Mouse (Mus musculus) embryonic facial prominence, embryonic 11.5 days (tissue): ENCODE measurements around the gene Nrxn1. TPM values are rescaled to one million over a fixed set of nuclear protein-coding genes. Genes with fewer than 3 reads are reported as not detected.

Experiments
- ATAC-seq: fragments of 200-750 bp; cut with Nextera tagmentation; replicated peaks from 2 replicates; pipeline ENCODE4 v1.8.0; 2017; ENCODE audit warnings: low read depth; ENCODE audit not compliant: insufficient number of reproducible peaks, low FRiP score, low TSS enrichment
- DNase-seq: peaks from one replicate; pipeline ENCODE4 v3.0.0-alpha.2; 2015; ENCODE audit warnings: low spot score
- H3K27ac ChIP-seq: fragments of 300-500 bp; sonication (generic); replicated peaks from 2 replicates; pipeline ENCODE4 v1.5.1; 2014; ENCODE audit warnings: mild to moderate bottlenecking, low read depth, low read length, control low read depth
- H3K27me3 ChIP-seq: fragments of 300-500 bp; sonication (generic); 2 replicates; pipeline ENCODE4 v1.6.1; 2014; ENCODE audit warnings: mild to moderate bottlenecking, low read length, moderate library complexity, mixed read lengths; ENCODE audit not compliant: control insufficient read depth, insufficient read depth
- H3K36me3 ChIP-seq: fragments of 300-500 bp; sonication (generic); replicated peaks from 2 replicates; pipeline ENCODE4 v1.6.1; 2014; ENCODE audit warnings: low read depth, mild to moderate bottlenecking, low read length, moderate library complexity, mixed read lengths; ENCODE audit not compliant: control insufficient read depth, insufficient read depth
- H3K4me1 ChIP-seq: fragments of 300-500 bp; sonication (generic); 2 replicates; pipeline ENCODE4 v1.6.1; 2014; ENCODE audit warnings: low read length, mixed read lengths; ENCODE audit not compliant: control insufficient read depth, insufficient read depth
- H3K4me2 ChIP-seq: fragments of 300-500 bp; sonication (generic); 2 replicates; pipeline ENCODE4 v1.6.1; 2014; ENCODE audit warnings: low read depth, mild to moderate bottlenecking, control low read depth, low read length, moderate library complexity
- H3K4me3 ChIP-seq: fragments of 300-500 bp; sonication (generic); 2 replicates; pipeline ENCODE4 v1.5.1; 2014; ENCODE audit warnings: low read depth, low read length, control low read depth
- H3K9ac ChIP-seq: fragments of 300-500 bp; sonication (generic); replicated peaks from 2 replicates; pipeline ENCODE4 v1.6.1; 2014; ENCODE audit warnings: mild to moderate bottlenecking, control low read depth, low read length
- H3K9me3 ChIP-seq: fragments of 300-500 bp; sonication (generic); replicated peaks from 2 replicates; pipeline ENCODE4 v1.6.1; 2016; ENCODE audit warnings: mild to moderate bottlenecking, low read length, inconsistent platforms, mixed read lengths; ENCODE audit not compliant: control insufficient read depth
- WGBS: fragments of 180-500 bp; shearing (Covaris S2); extraction: QIAGEN DNeasy Blood & Tissue Kit; methylation state at CpG from one replicate; pipeline ENCODE4 v1.1.7; 2014; 5-methylcytosine and 5-hydroxymethylcytosine counted together
- polyA plus RNA-seq: library from polyadenylated mRNA; unstranded; fragments of >200 nt; fragmentation: Nextera tagmentation; extraction: Ambion mirVana; gene quantifications from 2 replicates; pipeline ENCODE4 v1.2.1, GENCODE M21; 2014

Gene Nrxn1
- polyA plus RNA-seq, 1 experiment from 2014 or later, result 4.6 TPM

DNA sequence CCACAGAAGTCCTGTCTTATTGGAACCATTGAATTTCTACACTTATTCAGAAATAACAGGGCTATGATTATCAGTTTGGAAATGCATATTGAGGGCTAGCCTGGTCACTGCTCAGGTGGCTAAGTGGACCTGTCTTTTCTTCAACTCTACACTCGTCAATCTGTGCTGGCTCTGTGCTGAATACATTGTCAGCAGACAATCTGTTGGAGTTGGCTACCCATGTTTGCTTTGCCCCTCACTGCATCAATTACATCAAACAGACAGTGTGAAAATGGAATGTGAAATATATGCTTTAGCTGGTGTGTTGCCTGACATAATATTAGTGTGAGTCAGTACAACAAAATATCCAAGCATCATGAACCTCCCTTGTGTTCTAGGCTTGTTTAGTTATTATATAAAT lies 438.4 kb downstream of the Nrxn1 start:
- H3K4me1 ChIP-seq, result no peaks in the 10 kb centered on the region
- WGBS, result 76% methylated on average over 1 of the region's 1 CpGs
- H3K27ac ChIP-seq, result no peak overlapping the region
- H3K4me2 ChIP-seq, result no peak overlapping the region
- H3K4me3 ChIP-seq, result no peak overlapping the region
- no peaks in the 10 kb centered on the region for H3K36me3 ChIP-seq
- no peaks in the 10 kb centered on the region for H3K27me3 ChIP-seq
- DNase-seq (no peak), ATAC-seq (no peak)
- no peak overlapping the region for H3K9ac ChIP-seq
- H3K9me3 ChIP-seq, result no peaks in the 10 kb centered on the region

DNA sequence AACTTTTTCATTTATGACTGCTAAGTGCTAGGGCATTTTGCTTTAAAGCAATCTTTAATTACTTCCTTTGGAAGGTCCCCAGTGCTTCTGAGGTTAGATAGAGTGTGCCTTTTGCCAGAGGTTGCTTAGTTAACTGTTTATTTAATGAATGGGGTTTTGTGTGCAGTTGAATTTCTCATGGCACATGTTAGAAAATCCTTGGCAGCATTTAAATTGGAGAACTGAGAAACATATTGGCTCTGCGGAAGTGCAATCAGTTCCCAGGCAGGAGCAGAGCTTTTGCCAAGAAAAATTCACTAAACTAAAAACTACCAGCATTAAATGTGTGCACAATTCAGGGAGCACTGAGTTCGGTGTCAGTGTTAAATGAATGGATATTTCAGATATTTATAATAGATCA lies 439.5 kb downstream of the Nrxn1 start:
- Histone ChIP-seq H3K4me3 (no peak overlapping the region), H3K36me3 (no peaks in the 10 kb centered on the region), H3K27me3 (no peaks in the 10 kb centered on the region), H3K9me3 (no peaks in the 10 kb centered on the region), H3K4me1 (no peaks in the 10 kb centered on the region), H3K27ac (no peak overlapping the region), H3K4me2 (no peak overlapping the region), H3K9ac (no peak overlapping the region)
- ATAC-seq, result no peak
- 63% methylated on average over 2 of the region's 2 CpGs for WGBS
- peak; percentile 5 for DNase-seq

DNA sequence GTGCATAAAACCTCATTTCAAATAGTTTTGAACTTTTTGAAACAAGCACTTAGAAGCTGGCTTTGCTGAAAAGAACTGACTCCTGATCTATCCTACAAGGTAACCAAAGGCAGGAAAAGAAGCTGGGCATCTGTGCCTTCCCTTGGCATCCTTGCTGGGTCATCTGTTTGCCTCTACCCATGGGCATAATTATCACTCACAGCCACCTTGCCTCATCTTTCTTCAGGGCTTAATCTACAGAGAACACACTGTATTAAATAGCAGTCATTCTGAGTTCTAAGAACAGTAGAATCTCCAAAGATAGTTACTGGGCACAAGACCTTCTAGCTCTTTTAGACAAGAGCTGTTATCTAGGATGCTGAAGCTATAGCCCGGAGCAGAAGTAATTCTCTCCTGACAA lies 442.6 kb downstream of the Nrxn1 start:
- Histone ChIP-seq H3K4me3 (no peak overlapping the region), H3K4me1 (no peaks in the 10 kb centered on the region), H3K36me3 (no peaks in the 10 kb centered on the region), H3K27me3 (no peaks in the 10 kb centered on the region), H3K9me3 (no peaks in the 10 kb centered on the region), H3K4me2 (no peak overlapping the region), H3K9ac (no peak overlapping the region), H3K27ac (no peak overlapping the region)
- no peak for DNase-seq
- no peak for ATAC-seq
- WGBS, result 78% methylated on average over 1 of the region's 1 CpGs

DNA sequence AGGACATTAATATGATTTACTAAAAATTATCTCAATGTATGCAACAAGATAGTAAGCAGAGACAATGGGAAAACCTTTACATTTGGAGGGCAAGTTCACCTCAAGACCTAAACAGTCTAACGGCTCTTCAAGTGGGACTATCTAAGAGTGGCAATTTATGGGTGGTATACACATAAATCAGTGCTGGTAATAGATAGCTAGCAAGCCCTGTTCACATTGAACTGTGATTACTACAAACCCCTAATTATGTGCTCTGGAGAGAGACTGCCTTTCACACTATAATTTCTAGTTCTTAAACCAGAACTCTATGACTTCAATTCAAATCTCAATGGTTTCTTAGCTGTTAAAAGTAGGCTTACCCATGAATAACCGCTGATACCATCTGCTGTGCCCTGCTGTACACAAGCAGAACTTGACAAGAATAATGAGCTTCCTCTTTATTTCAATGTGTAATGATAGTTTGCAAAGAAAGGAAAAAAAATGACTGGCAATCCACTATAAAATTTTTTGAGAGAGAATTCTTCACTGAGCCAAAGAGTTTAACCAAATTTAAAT lies 453.8 kb downstream of the Nrxn1 start:
- WGBS, result 89% methylated on average over 2 of the region's 2 CpGs
- no peak overlapping the region for H3K9ac ChIP-seq
- DNase-seq, result no peak
- no peak overlapping the region for H3K4me3 ChIP-seq
- no peak overlapping the region for H3K4me2 ChIP-seq
- no peak overlapping the region for H3K27ac ChIP-seq
- no peak for ATAC-seq
- H3K36me3 ChIP-seq, result no peaks in the 10 kb centered on the region
- H3K27me3 ChIP-seq, result no peaks in the 10 kb centered on the region
- no peaks in the 10 kb centered on the region for H3K4me1 ChIP-seq
- H3K9me3 ChIP-seq, result no peaks in the 10 kb centered on the region

DNA sequence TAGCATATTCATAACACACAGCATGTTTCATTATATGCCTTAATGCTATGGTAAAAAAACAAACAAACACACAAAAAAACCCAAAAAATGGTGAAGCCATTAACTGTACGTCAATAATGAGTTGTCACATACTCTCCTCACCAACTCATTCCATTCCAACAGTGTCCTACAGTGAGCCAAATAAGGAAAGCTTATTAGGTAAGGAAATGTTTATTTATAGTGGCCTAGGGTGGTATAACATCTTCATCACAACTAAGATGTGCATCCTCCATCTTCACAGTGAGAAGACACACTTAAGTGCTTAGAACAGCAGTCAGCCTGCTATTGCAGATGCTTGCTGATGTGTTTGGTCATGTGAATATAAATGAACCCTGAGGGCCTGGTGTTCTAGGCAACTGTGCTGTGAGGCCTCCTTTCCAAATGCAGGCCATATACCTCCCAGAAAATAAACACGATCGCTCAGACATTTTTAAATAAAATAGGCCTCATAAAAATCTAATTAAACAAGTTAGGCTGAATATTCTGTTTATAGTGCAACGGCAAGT lies 454.6 kb downstream of the Nrxn1 start:
- no peaks in the 10 kb centered on the region for H3K4me1 ChIP-seq
- WGBS, result 87% methylated on average over 4 of the region's 4 CpGs
- H3K9ac ChIP-seq, result no peak overlapping the region
- H3K4me3 ChIP-seq, result no peak overlapping the region
- H3K27ac ChIP-seq, result no peak overlapping the region
- ATAC-seq (no peak), DNase-seq (no peak)
- H3K36me3 ChIP-seq, result no peaks in the 10 kb centered on the region
- no peak overlapping the region for H3K4me2 ChIP-seq
- no peaks in the 10 kb centered on the region for H3K27me3 ChIP-seq
- no peaks in the 10 kb centered on the region for H3K9me3 ChIP-seq

DNA sequence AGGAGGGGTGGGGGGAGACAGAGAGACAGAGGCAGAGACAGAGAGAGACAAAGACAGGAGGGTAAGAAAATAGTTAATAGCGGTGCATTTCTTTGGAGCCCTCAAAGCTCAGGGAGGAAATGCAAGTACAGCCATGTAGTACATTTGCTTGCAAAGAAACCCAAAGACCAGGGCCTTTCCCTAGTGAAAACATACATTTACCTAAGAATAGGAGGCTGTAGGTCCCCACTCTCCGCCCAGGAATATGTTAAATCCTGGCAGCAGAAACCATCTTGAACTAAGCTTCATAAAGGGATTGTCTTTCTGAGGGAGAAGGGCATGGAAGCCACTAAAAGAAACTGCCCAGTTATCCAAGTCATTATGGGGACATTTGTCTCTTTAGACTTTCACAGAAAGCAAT lies 461.5 kb downstream of the Nrxn1 start:
- H3K27ac ChIP-seq, result no peak overlapping the region
- no peak overlapping the region for H3K4me3 ChIP-seq
- no peaks in the 10 kb centered on the region for H3K36me3 ChIP-seq
- ATAC-seq, result no peak
- H3K9me3 ChIP-seq, result no peaks in the 10 kb centered on the region
- DNase-seq, result no peak
- 39% methylated on average over 2 of the region's 2 CpGs for WGBS
- H3K27me3 ChIP-seq, result no peaks in the 10 kb centered on the region
- no peaks in the 10 kb centered on the region for H3K4me1 ChIP-seq
- H3K4me2 ChIP-seq, result no peak overlapping the region
- H3K9ac ChIP-seq, result no peak overlapping the region

DNA sequence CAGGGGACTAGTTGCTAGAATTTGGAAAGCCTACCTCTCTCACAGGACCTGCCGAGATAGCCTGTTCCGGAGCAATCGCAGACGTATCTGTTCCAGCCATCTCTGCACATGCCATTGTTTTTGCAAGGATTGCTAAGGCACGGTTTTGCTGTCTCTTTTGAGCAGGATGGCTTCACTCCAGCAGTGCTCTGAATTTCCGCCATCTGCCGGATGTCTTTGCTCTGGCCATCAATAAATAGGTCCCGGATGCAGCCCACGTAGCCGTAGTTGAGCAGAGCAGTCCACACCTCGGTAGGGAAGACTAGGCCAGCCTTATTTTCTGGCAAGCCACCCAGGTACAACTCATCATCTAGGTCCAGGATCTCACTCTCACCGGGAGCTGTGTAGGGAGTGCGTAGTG lies 463.0 kb downstream of the Nrxn1 start:
- Histone ChIP-seq H3K9me3 (no peaks in the 10 kb centered on the region), H3K27me3 (no peaks in the 10 kb centered on the region), H3K4me3 (no peak overlapping the region), H3K9ac (no peak overlapping the region), H3K4me2 (no peak overlapping the region), H3K4me1 (no peaks in the 10 kb centered on the region), H3K27ac (no peak overlapping the region), H3K36me3 (no peaks in the 10 kb centered on the region)
- no peak for DNase-seq
- no peak for ATAC-seq
- 77% methylated on average over 13 of the region's 13 CpGs for WGBS

DNA sequence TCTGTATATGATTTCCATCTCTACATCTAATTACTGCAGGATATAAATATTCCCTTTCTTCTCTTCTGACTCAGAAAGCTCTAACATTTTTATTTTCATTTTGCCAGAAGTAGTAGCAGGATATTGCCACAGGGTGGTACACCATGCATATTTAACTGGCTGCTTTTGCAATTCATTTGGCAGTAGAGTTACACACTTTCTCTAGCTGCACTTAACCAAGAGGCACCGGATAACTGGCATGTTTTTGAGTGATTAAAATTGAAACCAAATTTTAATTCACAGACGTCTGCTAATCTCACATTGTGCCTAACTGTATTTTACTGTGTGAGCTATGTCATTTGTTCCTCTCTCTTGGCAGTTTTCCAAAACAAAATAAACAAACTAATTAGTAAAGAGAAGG lies 464.4 kb downstream of the Nrxn1 start:
- no peak overlapping the region for H3K4me3 ChIP-seq
- no peaks in the 10 kb centered on the region for H3K9me3 ChIP-seq
- ATAC-seq, result no peak
- no peak overlapping the region for H3K9ac ChIP-seq
- no peaks in the 10 kb centered on the region for H3K27me3 ChIP-seq
- no peak overlapping the region for H3K27ac ChIP-seq
- no peak overlapping the region for H3K4me2 ChIP-seq
- no peaks in the 10 kb centered on the region for H3K36me3 ChIP-seq
- no peaks in the 10 kb centered on the region for H3K4me1 ChIP-seq
- WGBS, result 36% methylated on average over 2 of the region's 2 CpGs
- peak; percentile 13 for DNase-seq
